Mouse (Mus musculus): Measurements from ENCODE around the gene Pigc.

Gene Pigc

GRCm38 (mm10) chr1:162009086-162009485 lies 40.1 kb downstream of the Pigc start:
- DNase-seq = no peak

DNA sequence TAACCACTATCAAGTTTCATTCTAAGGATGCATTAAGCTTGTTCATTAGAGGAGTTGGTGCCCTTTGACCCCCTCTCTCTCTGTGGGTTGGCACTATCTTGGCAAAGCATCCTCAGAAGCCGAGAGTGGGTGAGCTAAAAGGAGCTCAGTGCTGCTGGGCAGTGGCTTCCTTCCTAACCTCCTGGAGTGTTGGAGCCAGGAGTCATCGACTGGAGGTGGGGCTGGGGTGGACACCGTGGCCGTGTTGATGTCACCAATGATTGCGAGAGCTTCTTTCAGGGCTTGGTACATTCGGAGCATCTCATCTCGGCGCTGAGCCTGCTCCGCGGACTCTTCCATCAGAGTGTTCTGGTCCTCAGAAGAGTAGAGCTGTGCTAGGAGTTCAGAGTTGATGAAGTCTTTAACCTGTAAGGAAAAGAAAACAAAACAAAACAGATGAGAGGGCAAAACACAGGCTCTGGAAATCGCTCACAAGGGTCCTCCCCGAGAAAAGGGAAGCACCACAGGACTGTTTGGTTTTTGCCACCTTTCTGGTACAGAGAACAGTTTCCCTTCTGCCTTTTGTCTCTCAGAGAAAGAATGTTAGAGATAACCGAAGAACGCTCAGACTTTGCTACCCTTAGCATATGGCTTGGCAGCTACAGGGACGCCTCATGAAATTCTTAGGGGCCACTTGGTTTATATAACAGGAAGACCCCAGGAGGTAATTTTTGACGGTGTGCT lies 42.7 kb downstream of the Pigc start:
- DNase-seq = no peak

- no peak for DNase-seq
Observed at GRCm38 (mm10) chr1:162013561-162013960, 44.6 kb downstream of the Pigc start.

DNA sequence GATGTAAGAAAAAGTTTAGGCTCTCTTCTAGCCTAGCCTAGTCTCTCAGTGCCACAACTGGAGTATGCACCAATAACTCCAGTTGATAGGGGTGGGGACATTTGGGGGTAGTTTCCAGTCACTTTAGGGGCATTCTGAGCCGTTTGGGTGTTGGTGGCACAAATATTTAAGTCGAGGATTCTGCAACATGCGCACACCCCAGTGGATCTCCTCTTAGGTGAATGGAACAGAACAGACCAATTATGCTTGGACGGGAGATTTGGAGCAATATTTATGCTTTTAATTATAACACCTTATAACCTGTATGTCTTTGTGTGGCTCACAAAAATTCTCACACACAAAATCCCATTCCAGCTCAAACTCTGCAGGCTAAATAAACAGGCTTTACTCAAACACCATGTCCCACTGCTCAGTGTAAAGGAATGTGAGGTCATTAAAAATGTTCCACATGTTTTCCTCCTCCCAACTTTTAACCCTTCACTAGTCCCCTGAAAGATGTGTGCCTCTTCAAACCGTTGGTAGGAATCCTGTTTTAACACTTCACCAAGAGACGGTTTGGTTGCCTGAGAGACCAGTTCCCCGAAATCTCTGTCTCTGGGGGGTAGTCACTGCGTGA lies 46.4 kb downstream of the Pigc start:
- DNase-seq = no peak

- no peak for DNase-seq
Observed at GRCm38 (mm10) chr1:162016982-162017381, 48.0 kb downstream of the Pigc start.

- no peak for DNase-seq
Observed at GRCm38 (mm10) chr1:162017975-162018600, 49.1 kb downstream of the Pigc start.

DNA sequence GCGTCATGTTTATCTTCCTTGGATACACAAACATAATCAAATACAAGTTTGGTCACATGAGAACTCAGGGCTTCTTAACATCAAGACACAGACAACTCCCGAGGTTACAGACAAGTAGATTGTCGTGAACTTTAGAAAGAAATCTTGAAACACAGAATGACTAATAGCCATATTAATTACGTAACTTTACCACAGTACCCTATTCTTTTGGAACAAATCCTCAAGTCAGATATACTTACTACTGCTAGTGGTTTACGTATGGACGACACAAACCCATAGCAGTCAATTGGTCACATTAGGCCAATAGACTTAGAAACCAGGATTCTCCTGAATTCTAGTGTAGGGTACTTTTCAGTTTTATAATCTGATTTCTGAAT lies 49.6 kb downstream of the Pigc start:
- DNase-seq = no peak

DNA sequence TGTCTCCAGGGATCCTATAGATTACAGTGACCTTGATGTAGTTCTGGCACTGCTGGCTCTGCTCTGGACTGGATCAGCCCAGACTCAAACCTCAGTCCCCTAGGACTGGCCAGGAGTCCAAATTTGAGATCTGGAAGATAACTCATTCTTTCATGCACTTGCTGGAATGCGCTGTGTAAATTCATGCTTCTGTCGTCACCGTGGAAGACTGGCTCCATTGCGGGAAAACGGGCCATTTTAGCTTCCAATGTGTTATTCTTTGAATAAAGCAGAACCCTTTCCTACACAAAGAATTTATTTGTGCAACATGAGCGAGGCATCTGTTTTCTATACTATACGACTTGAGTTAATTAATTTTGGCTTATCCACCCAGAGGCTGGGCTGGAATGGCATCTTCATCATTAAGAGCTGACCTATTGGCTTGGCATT lies 51.3 kb downstream of the Pigc start:
- no peak for DNase-seq

GRCm38 (mm10) chr1:162020766-162021165 lies 51.8 kb downstream of the Pigc start:
- no peak for DNase-seq

All from thymus, postnatal 14 days (tissue).